Mouse (Mus musculus): Measurements from ENCODE around the gene Btbd6.

The Btbd6 gene

GRCm38 (mm10) chr12:112952926-112953565 is 23.2 kb upstream of the Btbd6 start:
- DNase-seq (ENCODE audit: low read depth, low spot score), result no peak

GRCm38 (mm10) chr12:112955800-112956199 is 20.5 kb upstream of the Btbd6 start:
- DNase-seq (ENCODE audit: low read depth, low spot score), result peak; percentile 63

- DNase-seq (ENCODE audit: low read depth, low spot score), result peak; percentile 27
These were observed 18.0 kb upstream of the Btbd6 start for GRCm38 (mm10) chr12:112958303-112958702.

- DNase-seq (ENCODE audit: low read depth, low spot score), result peak; percentile 53
These were observed 16.9 kb upstream of the Btbd6 start for GRCm38 (mm10) chr12:112959421-112959820.

- DNase-seq (ENCODE audit: low read depth, low spot score), result no peak
These were observed 14.9 kb upstream of the Btbd6 start for GRCm38 (mm10) chr12:112961428-112961827.

- no peak for DNase-seq (ENCODE audit: low read depth, low spot score)
These were observed 14.4 kb upstream of the Btbd6 start for GRCm38 (mm10) chr12:112961872-112962271.

GRCm38 (mm10) chr12:112965783-112966182 is 10.5 kb upstream of the Btbd6 start:
- DNase-seq (ENCODE audit: low read depth, low spot score), result no peak

GRCm38 (mm10) chr12:112968943-112969342 is 7.3 kb upstream of the Btbd6 start:
- no peak for DNase-seq (ENCODE audit: low read depth, low spot score)

GRCm38 (mm10) chr12:112969616-112970015 is 6.7 kb upstream of the Btbd6 start:
- no peak for DNase-seq (ENCODE audit: low read depth, low spot score)

- no peak for DNase-seq (ENCODE audit: low read depth, low spot score)
These were observed 1.5 kb upstream of the Btbd6 start for GRCm38 (mm10) chr12:112974736-112975135.

GRCm38 (mm10) chr12:112977156-112977555 is 874 bp downstream of the Btbd6 start:
- DNase-seq (ENCODE audit: low read depth, low spot score), result no peak

- DNase-seq (ENCODE audit: low read depth, low spot score), result no peak
These were observed 5.7 kb downstream of the Btbd6 start for GRCm38 (mm10) chr12:112982031-112982430.

- peak; percentile 38 for DNase-seq (ENCODE audit: low read depth, low spot score)
These were observed 9.1 kb downstream of the Btbd6 start for GRCm38 (mm10) chr12:112985346-112985745.

- peak; percentile 33 for DNase-seq (ENCODE audit: low read depth, low spot score)
These were observed 11.6 kb downstream of the Btbd6 start for GRCm38 (mm10) chr12:112987877-112988276.

- DNase-seq (ENCODE audit: low read depth, low spot score), result no peak
These were observed 14.6 kb downstream of the Btbd6 start for GRCm38 (mm10) chr12:112990706-112991405.

- no peak for DNase-seq (ENCODE audit: low read depth, low spot score)
These were observed 15.2 kb downstream of the Btbd6 start for GRCm38 (mm10) chr12:112991444-112991843.

GRCm38 (mm10) chr12:112994153-112994552 is 17.9 kb downstream of the Btbd6 start:
- DNase-seq (ENCODE audit: low read depth, low spot score), result no peak

GRCm38 (mm10) chr12:112999569-113000293 is 23.4 kb downstream of the Btbd6 start:
- peak; percentile 45 for DNase-seq (ENCODE audit: low read depth, low spot score)

GRCm38 (mm10) chr12:113000294-113001132 is 24.2 kb downstream of the Btbd6 start, which contains the start of gene Brf1:
Gene Brf1 (minus strand): TSS chr12:113000704.
- peak; percentile 97 for DNase-seq (ENCODE audit: low read depth, low spot score)

GRCm38 (mm10) chr12:113001133-113001474 is 24.8 kb downstream of the Btbd6 start:
- no peak for DNase-seq (ENCODE audit: low read depth, low spot score)

GRCm38 (mm10) chr12:113002667-113003066 is 26.4 kb downstream of the Btbd6 start:
- DNase-seq (ENCODE audit: low read depth, low spot score), result peak; percentile 42

- no peak for DNase-seq (ENCODE audit: low read depth, low spot score)
These were observed 27.7 kb downstream of the Btbd6 start for GRCm38 (mm10) chr12:113004011-113004410.

Measured in A20 (cell line).